Mouse (Mus musculus) cerebellum, adult 11-12 months (tissue): ENCODE results near the gene Gm49405.

Experiments used
- DNase-seq: peaks from one replicate; pipeline ENCODE4 v3.0.0; 2022

The Gm49405 gene

GRCm38 (mm10) chr19:4052516-4053030 is 52.1 kb downstream of the Gm49405 start:
- DNase-seq, result no peak

DNA sequence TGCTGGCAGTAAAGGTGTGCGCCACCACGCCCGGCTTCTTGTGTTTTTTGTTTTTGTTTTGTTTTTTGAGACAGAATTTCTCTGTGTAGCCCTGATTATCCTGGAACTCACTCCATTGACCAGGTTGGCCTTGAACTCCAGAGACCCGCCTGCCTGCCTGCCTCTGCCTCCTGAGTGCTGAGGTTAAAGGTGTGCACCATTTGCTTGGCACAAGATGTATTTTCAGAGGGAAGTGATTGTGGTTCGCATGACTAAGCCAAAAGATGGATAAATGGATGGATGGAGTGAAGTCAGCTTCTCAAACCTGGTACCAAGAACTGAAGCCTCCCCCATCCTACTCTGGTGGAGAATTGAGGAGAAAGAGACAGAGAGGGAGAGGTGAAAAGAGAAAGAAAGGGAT is 54.2 kb downstream of the Gm49405 start:
- DNase-seq, result no peak
